Mouse (Mus musculus) thymus, adult 2 months (tissue): ENCODE measurements around the gene Adamts18.

ENCODE experiments used
- CTCF ChIP-seq: fragments of 200-500 bp; IDR thresholded peaks from 2 replicates; pipeline ENCODE4 v1.5.1; 2012; ENCODE audit warnings: mild to moderate bottlenecking, control low read depth, low read length, moderate library complexity, borderline replicate concordance; ENCODE audit not compliant: control insufficient read depth, poor library complexity, insufficient read depth; ENCODE audit errors: extremely low read depth
- POLR2A ChIP-seq: fragments of 200-500 bp; IDR thresholded peaks from 2 replicates; pipeline ENCODE4 v1.6.1; 2012; ENCODE audit warnings: mild to moderate bottlenecking, low read length, control low read depth, moderate library complexity; ENCODE audit not compliant: control insufficient read depth, poor library complexity, insufficient read depth; ENCODE audit errors: extremely low read depth

GRCm38 (mm10) chr8:113891376-113891775, 42.8 kb upstream of the Adamts18 start:
- TF ChIP-seq CTCF (no peak), POLR2A (no peak)
